In genomic region chr5:33206328-33206727, GRCm38 (mm10) we compare ENCODE assay signal across 19 mouse cellular contexts. TPM values are rescaled to one million over a fixed set of nuclear protein-coding genes. Genes with fewer than 3 reads are reported as not detected.
"Had no signal": no experiment of that assay in that cellular context is flagged by ENCODE, and none has a peak within 500 bp of the region (broad histone marks: within the 10 kb centered on the region; RNA-seq: fewer than 3 reads in every experiment).

No protein-coding gene starts in this region.

- H3K4me2 ChIP-seq: lung, embryonic 14.5 days; midbrain, embryonic 11.5 days; midbrain, embryonic 13.5 days; midbrain, embryonic 15.5 days; neural tube, embryonic 12.5 days had no signal

- H3K4me3 ChIP-seq: megakaryocyte, embryonic 14.5 days; midbrain, embryonic 13.5 days; midbrain, embryonic 15.5 days; neural tube, embryonic 12.5 days had no signal

- H3K9ac ChIP-seq: lung, embryonic 14.5 days; midbrain, embryonic 13.5 days; midbrain, embryonic 15.5 days; neural tube, embryonic 12.5 days had no signal

- H3K4me1 ChIP-seq: midbrain, embryonic 15.5 days; neural tube, embryonic 12.5 days had no signal

- H3K36me3 ChIP-seq: midbrain, embryonic 13.5 days; midbrain, embryonic 15.5 days; neural tube, embryonic 12.5 days had no signal

- H3K27ac ChIP-seq: midbrain, embryonic 13.5 days; midbrain, embryonic 15.5 days; neural tube, embryonic 12.5 days had no signal

- H3K9me3 ChIP-seq: midbrain, embryonic 13.5 days; midbrain, embryonic 15.5 days; neural tube, embryonic 12.5 days had no signal

- DNase-seq: lung, adult 18-20 months; lung, embryonic 14.5 days; lung, postnatal 10 days; lung, postnatal 4 days; retina, postnatal 1 day; right cerebral cortex, adult 18-20 months; right cerebral cortex, postnatal 25 days; right cerebral cortex, postnatal 4 days; spleen, adult 18-20 months; thymus, adult 18-20 months; thymus, postnatal 14 days; thymus, postnatal 36 days had no signal

- H3K27me3 ChIP-seq: midbrain, embryonic 13.5 days; midbrain, embryonic 15.5 days; neural tube, embryonic 12.5 days had no signal

- ATAC-seq: midbrain, embryonic 13.5 days; midbrain, embryonic 15.5 days had no signal

RNA-seq across cellular contexts. Expression of gene Spon2, which starts 11.9 kb away (rescaled TPM):
- total RNA-seq: monocyte, adult 5-6 weeks; neutrophil, adult 5-6 weeks had no signal
